Mouse (Mus musculus): ENCODE data around the gene Ap4s1.

- TF ChIP-seq POLR2A (IDR thresholded peaks at IDR 0.05; ENCODE audit: borderline replicate concordance, control insufficient read depth, low read depth, low read length), result no peak
- TF ChIP-seq CTCF (IDR thresholded peaks at IDR 0.05; ENCODE audit: control insufficient read depth, insufficient read depth, low read length), result no peak
Observed at GRCm38 (mm10) chr12:51694096-51694495, 3.3 kb downstream of the Ap4s1 start.
